Mouse (Mus musculus): ENCODE measurements around the gene Gm13289. TPM values are rescaled to one million over a fixed set of nuclear protein-coding genes. Genes with fewer than 3 reads are reported as not detected.
"Not testable (repeated sequence)": the region's sequence is repeated elsewhere in the genome, so short reads cannot be mapped to it uniquely, and the experiment has no call there.

The Gm13289 gene
- polyA plus RNA-seq, 1 experiment from 2014 or later: not detected

DNA sequence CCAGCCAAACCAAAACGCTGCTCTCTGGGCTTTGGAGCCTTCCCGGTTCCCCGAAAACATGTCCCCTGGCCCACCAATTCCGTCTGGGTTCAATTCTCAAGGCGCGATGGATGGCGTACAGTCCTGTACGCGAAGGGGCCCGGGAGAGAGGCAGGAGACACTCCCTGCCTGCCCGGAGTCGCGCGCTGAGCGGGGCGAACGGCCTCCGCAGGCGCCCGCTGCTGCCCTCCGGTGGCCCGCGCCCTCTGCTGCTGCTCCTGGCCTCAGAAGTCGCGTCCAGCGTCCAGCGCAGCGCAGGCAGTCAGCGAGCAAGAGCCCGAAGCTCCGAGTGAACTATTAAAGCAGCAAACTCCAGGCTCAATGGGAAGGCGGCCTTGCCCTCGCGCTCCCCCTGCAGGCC, 29.0 kb downstream of the Gm13289 start:
- not testable (repeated sequence) for H3K4me1 ChIP-seq (replicated peaks; ENCODE audit: control insufficient read depth, insufficient read depth, low read length); ATAC-seq; H3K9ac ChIP-seq (ENCODE audit: low read depth, low read length); H3K27me3 ChIP-seq (replicated peaks; ENCODE audit: control insufficient read depth, insufficient read depth, low read length); H3K4me2 ChIP-seq (replicated peaks; ENCODE audit: low read depth); H3K36me3 ChIP-seq (ENCODE audit: control insufficient read depth, insufficient read depth); H3K9me3 ChIP-seq (ENCODE audit: control insufficient read depth); H3K27ac ChIP-seq (ENCODE audit: low read depth, low read length); H3K4me3 ChIP-seq (ENCODE audit: low read depth, low read length)
- no CpG with 5 or more reads among the region's 34 CpGs for WGBS
- TF ChIP-seq CTCF (IDR thresholded peaks at IDR 0.05; ENCODE audit: low read depth): peak; percentile 53

DNA sequence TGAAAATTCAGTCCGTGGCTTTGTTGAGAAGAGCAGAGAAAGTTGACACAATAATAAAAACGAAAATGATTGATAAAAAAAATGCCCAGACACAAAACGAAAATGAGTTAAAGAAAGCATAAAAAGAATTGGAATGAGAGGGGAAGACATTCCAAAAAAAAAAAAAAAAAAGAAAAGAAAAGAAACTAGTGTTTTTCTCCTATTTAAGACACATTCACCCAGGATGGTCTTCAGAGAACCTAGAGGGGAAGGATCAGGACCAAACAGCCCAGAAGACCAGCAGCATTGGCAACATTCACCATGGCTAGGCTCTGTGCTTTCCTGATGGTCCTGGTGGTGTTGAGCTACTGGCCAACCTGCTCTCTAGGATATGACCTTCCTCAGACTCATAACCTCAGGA, 39.2 kb downstream of the Gm13289 start, which contains the start of gene Ifna7:
Gene Ifna7, plus strand, starts transcription at position 301 of the 400 bp plus-strand sequence.
- WGBS: 52% methylated on average over 3 of the region's 3 CpGs
- Histone ChIP-seq H3K36me3 (ENCODE audit: control insufficient read depth, insufficient read depth) (no peaks in the 10 kb centered on the region), H3K9ac (ENCODE audit: low read depth, low read length) (no peak within 1 kb of the TSS), H3K4me2 (replicated peaks; ENCODE audit: low read depth) (no peak within 1 kb of the TSS), H3K4me1 (replicated peaks; ENCODE audit: control insufficient read depth, insufficient read depth, low read length) (no peaks in the 10 kb centered on the region), H3K4me3 (ENCODE audit: low read depth, low read length) (no peak within 1 kb of the TSS), H3K27me3 (replicated peaks; ENCODE audit: control insufficient read depth, insufficient read depth, low read length) (no peaks in the 10 kb centered on the region), H3K27ac (ENCODE audit: low read depth, low read length) (no peak within 1 kb of the TSS), H3K9me3 (ENCODE audit: control insufficient read depth) (no peaks in the 10 kb centered on the region)
- TF ChIP-seq CTCF (IDR thresholded peaks at IDR 0.05; ENCODE audit: low read depth): no peak
- ATAC-seq: no peak

DNA sequence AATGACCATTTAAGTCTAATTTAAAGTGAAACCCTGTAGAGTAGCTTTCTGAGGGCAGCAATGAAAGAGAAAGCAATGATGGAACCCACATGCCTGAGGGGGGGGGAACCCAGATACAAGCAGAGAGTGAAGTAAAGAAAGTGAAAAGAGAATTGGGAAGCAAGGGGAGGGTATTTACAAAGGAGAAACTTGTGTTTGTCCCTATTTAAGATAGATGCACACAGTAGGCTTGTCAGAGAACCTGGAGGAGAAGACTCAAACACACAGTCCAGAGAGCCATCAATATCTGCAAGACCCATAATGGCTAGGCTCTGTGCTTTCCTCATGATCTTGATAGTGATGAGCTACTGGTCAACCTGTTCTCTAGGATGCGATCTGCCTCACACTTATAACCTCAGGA, 42.9 kb downstream of the Gm13289 start, which contains the start of gene Ifna11:
Gene Ifna11, plus strand, starts transcription at position 301 of the 400 bp plus-strand sequence.
- no peak for ATAC-seq
- Histone ChIP-seq H3K9me3 (ENCODE audit: control insufficient read depth) (no peaks in the 10 kb centered on the region), H3K4me1 (replicated peaks; ENCODE audit: control insufficient read depth, insufficient read depth, low read length) (no peaks in the 10 kb centered on the region), H3K9ac (ENCODE audit: low read depth, low read length) (no peak within 1 kb of the TSS), H3K4me2 (replicated peaks; ENCODE audit: low read depth) (no peak within 1 kb of the TSS), H3K36me3 (ENCODE audit: control insufficient read depth, insufficient read depth) (no peaks in the 10 kb centered on the region), H3K4me3 (ENCODE audit: low read depth, low read length) (no peak within 1 kb of the TSS), H3K27me3 (replicated peaks; ENCODE audit: control insufficient read depth, insufficient read depth, low read length) (no peaks in the 10 kb centered on the region), H3K27ac (ENCODE audit: low read depth, low read length) (no peak within 1 kb of the TSS)
- no peak for TF ChIP-seq CTCF (IDR thresholded peaks at IDR 0.05; ENCODE audit: low read depth)
- WGBS: 70% methylated on average over 1 of the region's 1 CpGs

DNA sequence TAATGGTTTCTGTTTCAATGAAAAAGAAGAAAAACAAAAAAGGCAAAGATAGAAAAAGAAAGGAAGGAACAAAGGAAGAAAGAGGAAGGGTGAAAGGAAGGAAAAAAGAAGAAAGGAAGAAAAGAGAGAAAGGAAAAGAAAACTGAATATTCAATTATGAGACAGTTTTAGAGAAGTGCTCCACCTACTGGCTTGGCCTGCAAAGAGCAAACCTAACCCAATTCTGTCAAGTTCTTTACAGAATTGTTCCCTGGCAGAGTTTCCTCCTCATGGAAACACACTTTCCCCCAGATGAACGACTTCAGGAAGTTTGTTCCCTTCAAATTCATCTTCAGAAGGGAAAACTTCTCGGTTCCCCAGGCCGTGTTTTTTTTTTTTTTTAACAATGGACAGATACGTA, 46.3 kb downstream of the Gm13289 start:
- WGBS: 24% methylated on average over 4 of the region's 4 CpGs
- no peaks in the 10 kb centered on the region for H3K36me3 ChIP-seq (ENCODE audit: control insufficient read depth, insufficient read depth)

More for the DNA sequence above, 46.3 kb downstream of the Gm13289 start:
- Histone ChIP-seq H3K27ac (ENCODE audit: low read depth, low read length) (no peak overlapping the region), H3K9me3 (ENCODE audit: control insufficient read depth) (no peaks in the 10 kb centered on the region), H3K9ac (ENCODE audit: low read depth, low read length) (no peak overlapping the region), H3K4me1 (replicated peaks; ENCODE audit: control insufficient read depth, insufficient read depth, low read length) (no peaks in the 10 kb centered on the region), H3K4me3 (ENCODE audit: low read depth, low read length) (no peak overlapping the region), H3K4me2 (replicated peaks; ENCODE audit: low read depth) (no peak overlapping the region), H3K27me3 (replicated peaks; ENCODE audit: control insufficient read depth, insufficient read depth, low read length) (no peaks in the 10 kb centered on the region)
- TF ChIP-seq CTCF (IDR thresholded peaks at IDR 0.05; ENCODE audit: low read depth): peak; percentile 62
- no peak for ATAC-seq

Other genes with a start within 250 kb of the Gm13289 start
- gene Ifna15, start 218.7 kb upstream of the Gm13289 start, polyA plus RNA-seq (2015; fragmentation: Nextera tagmentation; extraction: Ambion mirVana): not detected in 2 replicates
- not detected in 2 replicates for gene Ifna14, start 205.1 kb upstream of the Gm13289 start, polyA plus RNA-seq (2015; fragmentation: Nextera tagmentation; extraction: Ambion mirVana)
- not detected in 2 replicates for gene Ifna9, start 184.5 kb upstream of the Gm13289 start, polyA plus RNA-seq (2015; fragmentation: Nextera tagmentation; extraction: Ambion mirVana)
- gene Ifna12, start 173.5 kb upstream of the Gm13289 start, polyA plus RNA-seq (2015; fragmentation: Nextera tagmentation; extraction: Ambion mirVana): not detected in 2 replicates
- gene C87499, start 142.5 kb upstream of the Gm13289 start, polyA plus RNA-seq (2015; fragmentation: Nextera tagmentation; extraction: Ambion mirVana): not detected in 2 replicates
- gene Ifna13, start 132.5 kb upstream of the Gm13289 start, polyA plus RNA-seq (2015; fragmentation: Nextera tagmentation; extraction: Ambion mirVana): not detected in 2 replicates
- not detected in 2 replicates for gene Ifna16, start 100.0 kb upstream of the Gm13289 start, polyA plus RNA-seq (2015; fragmentation: Nextera tagmentation; extraction: Ambion mirVana)
- not detected in 2 replicates for gene Ifna2, start 93.0 kb upstream of the Gm13289 start, polyA plus RNA-seq (2015; fragmentation: Nextera tagmentation; extraction: Ambion mirVana)
- gene Ifnab, start 85.6 kb upstream of the Gm13289 start, polyA plus RNA-seq (2015; fragmentation: Nextera tagmentation; extraction: Ambion mirVana): not detected in 2 replicates
- gene Gm26566, start 55.1 kb upstream of the Gm13289 start, polyA plus RNA-seq (2015; fragmentation: Nextera tagmentation; extraction: Ambion mirVana): 0.16 and 0.43 TPM in 2 replicates
- 40.5 and 42.5 TPM in 2 replicates for gene Klhl9, start 54.5 kb upstream of the Gm13289 start, polyA plus RNA-seq (2015; fragmentation: Nextera tagmentation; extraction: Ambion mirVana)
- not detected in 2 replicates for gene Gm13271, start 22.1 kb upstream of the Gm13289 start, polyA plus RNA-seq (2015; fragmentation: Nextera tagmentation; extraction: Ambion mirVana)
- 0.20 TPM in 1 of 2 replicates, not detected in the other for gene Gm13283, start 16.8 kb upstream of the Gm13289 start, polyA plus RNA-seq (2015; fragmentation: Nextera tagmentation; extraction: Ambion mirVana)
- gene Gm13290, start 3.1 kb upstream of the Gm13289 start, polyA plus RNA-seq (2015; fragmentation: Nextera tagmentation; extraction: Ambion mirVana): 0.13 TPM in 1 of 2 replicates, not detected in the other
- gene Gm13272, start 2.9 kb downstream of the Gm13289 start, polyA plus RNA-seq (2015; fragmentation: Nextera tagmentation; extraction: Ambion mirVana): not detected in 2 replicates
- 0.18 TPM in 1 of 2 replicates, not detected in the other for gene Ifnz, start 5.2 kb downstream of the Gm13289 start, polyA plus RNA-seq (2015; fragmentation: Nextera tagmentation; extraction: Ambion mirVana)
- gene Gm13276, start 8.8 kb downstream of the Gm13289 start, polyA plus RNA-seq (2015; fragmentation: Nextera tagmentation; extraction: Ambion mirVana): not detected in 2 replicates
- gene Gm13277, start 11.7 kb downstream of the Gm13289 start, polyA plus RNA-seq (2015; fragmentation: Nextera tagmentation; extraction: Ambion mirVana): not detected in 2 replicates
- gene Gm13278, start 14.6 kb downstream of the Gm13289 start, polyA plus RNA-seq (2015; fragmentation: Nextera tagmentation; extraction: Ambion mirVana): not detected in 2 replicates
- gene Gm13275, start 17.6 kb downstream of the Gm13289 start, polyA plus RNA-seq (2015; fragmentation: Nextera tagmentation; extraction: Ambion mirVana): not detected in 2 replicates
- gene Gm13279, start 20.5 kb downstream of the Gm13289 start, polyA plus RNA-seq (2015; fragmentation: Nextera tagmentation; extraction: Ambion mirVana): not detected in 2 replicates
- gene Gm13285, start 22.7 kb downstream of the Gm13289 start, polyA plus RNA-seq (2015; fragmentation: Nextera tagmentation; extraction: Ambion mirVana): 0.37 and 0.42 TPM in 2 replicates
- not detected in 2 replicates for gene Gm13287, start 26.3 kb downstream of the Gm13289 start, polyA plus RNA-seq (2015; fragmentation: Nextera tagmentation; extraction: Ambion mirVana)
- gene Gm13288, start 28.6 kb downstream of the Gm13289 start, polyA plus RNA-seq (2015; fragmentation: Nextera tagmentation; extraction: Ambion mirVana): not detected in 2 replicates
- not detected in 2 replicates for gene Ifna7, start 39.3 kb downstream of the Gm13289 start, polyA plus RNA-seq (2015; fragmentation: Nextera tagmentation; extraction: Ambion mirVana)
- not detected in 2 replicates for gene Ifna11, start 43.0 kb downstream of the Gm13289 start, polyA plus RNA-seq (2015; fragmentation: Nextera tagmentation; extraction: Ambion mirVana)
- not detected in 2 replicates for gene Ifna6, start 50.5 kb downstream of the Gm13289 start, polyA plus RNA-seq (2015; fragmentation: Nextera tagmentation; extraction: Ambion mirVana)
- not detected in 2 replicates for gene Ifna5, start 58.6 kb downstream of the Gm13289 start, polyA plus RNA-seq (2015; fragmentation: Nextera tagmentation; extraction: Ambion mirVana)
- gene Ifna4, start 64.9 kb downstream of the Gm13289 start, polyA plus RNA-seq (2015; fragmentation: Nextera tagmentation; extraction: Ambion mirVana): not detected in 2 replicates
- gene Ifna1, start 73.2 kb downstream of the Gm13289 start, polyA plus RNA-seq (2015; fragmentation: Nextera tagmentation; extraction: Ambion mirVana): not detected in 2 replicates
- not detected in 2 replicates for gene Ifne, start 103.3 kb downstream of the Gm13289 start, polyA plus RNA-seq (2015; fragmentation: Nextera tagmentation; extraction: Ambion mirVana)

Data from intestine, postnatal 0 days (tissue).